Mouse (Mus musculus): ENCODE measurements around the gene Strip1. TPM values are rescaled to one million over a fixed set of nuclear protein-coding genes. Genes with fewer than 3 reads are reported as not detected.
"Not testable (repeated sequence)": the region's sequence is repeated elsewhere in the genome, so short reads cannot be mapped to it uniquely, and the experiment has no call there.

Gene Strip1
- polyA plus RNA-seq, 1 experiment, result 46.0 TPM

- TF ChIP-seq CTCF (conservative IDR thresholded peaks at IDR 0.05; ENCODE audit: insufficient read depth, insufficient read length, low read depth, low read length) (no peak), POLR2A (IDR thresholded peaks at IDR 0.05; ENCODE audit: low read depth, low read length) (no peak)
- H3K27me3 ChIP-seq (replicated peaks; ENCODE audit: control insufficient read depth, insufficient read depth, low read length), result no peaks in the 10 kb centered on the region
- peaks cover 5% of the 10 kb centered on the region for H3K36me3 ChIP-seq (ENCODE audit: control insufficient read depth, insufficient read depth, low read length)
- WGBS, result 100% methylated on average over 1 of the region's 1 CpGs
- DNase-seq, result no peak
- H3K27ac ChIP-seq (ENCODE audit: insufficient read depth, low read depth, low read length), result no peak overlapping the region
- H3K4me1 ChIP-seq (ENCODE audit: control insufficient read depth, insufficient read depth, low read length), result peaks cover 3% of the 10 kb centered on the region; the same call in 1 of the 2 replicates
- H3K4me3 ChIP-seq (ENCODE audit: insufficient read depth, low read depth, low read length), result no peak overlapping the region
These were observed 27.5 kb upstream of the Strip1 start for GRCm38 (mm10) chr3:107659000-107659399.

GRCm38 (mm10) chr3:107656888-107657287 is 25.4 kb upstream of the Strip1 start:
- Histone ChIP-seq H3K27ac (ENCODE audit: insufficient read depth, low read depth, low read length) (no peak overlapping the region), H3K36me3 (ENCODE audit: control insufficient read depth, insufficient read depth, low read length) (peaks cover 2% of the 10 kb centered on the region), H3K4me1 (ENCODE audit: control insufficient read depth, insufficient read depth, low read length) (peaks cover 3% of the 10 kb centered on the region; the same call in 1 of the 2 replicates), H3K27me3 (replicated peaks; ENCODE audit: control insufficient read depth, insufficient read depth, low read length) (no peaks in the 10 kb centered on the region), H3K4me3 (ENCODE audit: insufficient read depth, low read depth, low read length) (no peak overlapping the region)
- 53% methylated on average over 4 of the region's 4 CpGs for WGBS
- TF ChIP-seq POLR2A (IDR thresholded peaks at IDR 0.05; ENCODE audit: low read depth, low read length) (no peak), CTCF (conservative IDR thresholded peaks at IDR 0.05; ENCODE audit: insufficient read depth, insufficient read length, low read depth, low read length) (no peak)
- DNase-seq, result no peak

- H3K27me3 ChIP-seq (replicated peaks; ENCODE audit: control insufficient read depth, insufficient read depth, low read length), result no peaks in the 10 kb centered on the region
- no peak overlapping the region for H3K4me3 ChIP-seq (ENCODE audit: insufficient read depth, low read depth, low read length)
- no peak for DNase-seq
- H3K4me1 ChIP-seq (ENCODE audit: control insufficient read depth, insufficient read depth, low read length), result peaks cover 3% of the 10 kb centered on the region; the same call in 1 of the 2 replicates
- H3K36me3 ChIP-seq (ENCODE audit: control insufficient read depth, insufficient read depth, low read length), result no peaks in the 10 kb centered on the region; the same call in 1 of the 2 replicates
- no peak overlapping the region for H3K27ac ChIP-seq (ENCODE audit: insufficient read depth, low read depth, low read length)
- 84% methylated on average over 2 of the region's 2 CpGs for WGBS
- no peak for TF ChIP-seq POLR2A (IDR thresholded peaks at IDR 0.05; ENCODE audit: low read depth, low read length)
- TF ChIP-seq CTCF (conservative IDR thresholded peaks at IDR 0.05; ENCODE audit: insufficient read depth, insufficient read length, low read depth, low read length), result no peak
These were observed 24.7 kb upstream of the Strip1 start for GRCm38 (mm10) chr3:107656151-107656550.

GRCm38 (mm10) chr3:107655491-107655890 is 24.0 kb upstream of the Strip1 start:
- no peak overlapping the region for H3K27ac ChIP-seq (ENCODE audit: insufficient read depth, low read depth, low read length)
- H3K36me3 ChIP-seq (ENCODE audit: control insufficient read depth, insufficient read depth, low read length), result no peaks in the 10 kb centered on the region; the same call in 1 of the 2 replicates
- 31% methylated on average over 3 of the region's 3 CpGs for WGBS
- H3K4me3 ChIP-seq (ENCODE audit: insufficient read depth, low read depth, low read length), result no peak overlapping the region
- peaks cover 6% of the 10 kb centered on the region; the same call in 1 of the 2 replicates for H3K4me1 ChIP-seq (ENCODE audit: control insufficient read depth, insufficient read depth, low read length)
- no peaks in the 10 kb centered on the region for H3K27me3 ChIP-seq (replicated peaks; ENCODE audit: control insufficient read depth, insufficient read depth, low read length)
- DNase-seq, result peak; percentile 55
- no peak for TF ChIP-seq POLR2A (IDR thresholded peaks at IDR 0.05; ENCODE audit: low read depth, low read length)
- TF ChIP-seq CTCF (conservative IDR thresholded peaks at IDR 0.05; ENCODE audit: insufficient read depth, insufficient read length, low read depth, low read length), result no peak

- WGBS, result 60% methylated on average over 3 of the region's 3 CpGs
- DNase-seq, result peak; percentile 52
- Histone ChIP-seq H3K36me3 (ENCODE audit: control insufficient read depth, insufficient read depth, low read length) (no peaks in the 10 kb centered on the region), H3K27ac (ENCODE audit: insufficient read depth, low read depth, low read length) (no peak overlapping the region; the same call in 1 of the 2 replicates), H3K4me3 (ENCODE audit: insufficient read depth, low read depth, low read length) (no peak overlapping the region), H3K4me1 (ENCODE audit: control insufficient read depth, insufficient read depth, low read length) (peaks cover 7% of the 10 kb centered on the region; the same call in 1 of the 2 replicates), H3K27me3 (replicated peaks; ENCODE audit: control insufficient read depth, insufficient read depth, low read length) (no peaks in the 10 kb centered on the region)
- TF ChIP-seq POLR2A (IDR thresholded peaks at IDR 0.05; ENCODE audit: low read depth, low read length), result no peak
These were observed 23.4 kb upstream of the Strip1 start for GRCm38 (mm10) chr3:107654861-107655260.

- no peaks in the 10 kb centered on the region for H3K36me3 ChIP-seq (ENCODE audit: control insufficient read depth, insufficient read depth, low read length)
- H3K27ac ChIP-seq (ENCODE audit: insufficient read depth, low read depth, low read length), result no peak overlapping the region
- TF ChIP-seq POLR2A (IDR thresholded peaks at IDR 0.05; ENCODE audit: low read depth, low read length) (no peak), CTCF (conservative IDR thresholded peaks at IDR 0.05; ENCODE audit: insufficient read depth, insufficient read length, low read depth, low read length) (no peak)
- peaks cover 18% of the 10 kb centered on the region; the same call in 1 of the 2 replicates for H3K4me1 ChIP-seq (ENCODE audit: control insufficient read depth, insufficient read depth, low read length)
- WGBS, result 90% methylated on average over 3 of the region's 3 CpGs
- H3K27me3 ChIP-seq (replicated peaks; ENCODE audit: control insufficient read depth, insufficient read depth, low read length), result no peaks in the 10 kb centered on the region
- DNase-seq, result no peak
- no peak overlapping the region for H3K4me3 ChIP-seq (ENCODE audit: insufficient read depth, low read depth, low read length)
These were observed 21.5 kb upstream of the Strip1 start for GRCm38 (mm10) chr3:107652968-107653367.

- peaks cover 14% of the 10 kb centered on the region; the same call in 1 of the 2 replicates for H3K4me1 ChIP-seq (ENCODE audit: control insufficient read depth, insufficient read depth, low read length)
- not testable (repeated sequence) for H3K27ac ChIP-seq (ENCODE audit: insufficient read depth, low read depth, low read length); H3K36me3 ChIP-seq (ENCODE audit: control insufficient read depth, insufficient read depth, low read length); H3K27me3 ChIP-seq (replicated peaks; ENCODE audit: control insufficient read depth, insufficient read depth, low read length); H3K4me3 ChIP-seq (ENCODE audit: insufficient read depth, low read depth, low read length)
- WGBS, result 32% methylated on average over 5 of the region's 5 CpGs
- peak; percentile 79 for DNase-seq
These were observed 18.8 kb upstream of the Strip1 start for GRCm38 (mm10) chr3:107650276-107650675.

- Histone ChIP-seq H3K4me3 (ENCODE audit: insufficient read depth, low read depth, low read length) (no peak overlapping the region), H3K36me3 (ENCODE audit: control insufficient read depth, insufficient read depth, low read length) (no peaks in the 10 kb centered on the region), H3K27me3 (replicated peaks; ENCODE audit: control insufficient read depth, insufficient read depth, low read length) (no peaks in the 10 kb centered on the region), H3K4me1 (ENCODE audit: control insufficient read depth, insufficient read depth, low read length) (peaks cover 14% of the 10 kb centered on the region; the same call in 1 of the 2 replicates), H3K27ac (ENCODE audit: insufficient read depth, low read depth, low read length) (no peak overlapping the region)
- DNase-seq, result no peak
- 72% methylated on average over 3 of the region's 3 CpGs for WGBS
- TF ChIP-seq CTCF (conservative IDR thresholded peaks at IDR 0.05; ENCODE audit: insufficient read depth, insufficient read length, low read depth, low read length) (no peak), POLR2A (IDR thresholded peaks at IDR 0.05; ENCODE audit: low read depth, low read length) (no peak)
These were observed 15.5 kb upstream of the Strip1 start for GRCm38 (mm10) chr3:107646947-107647346.

Measured in kidney, adult 2 months (tissue).